Mouse (Mus musculus) G1E (cell line): ENCODE results near the gene Cdca7l.

Source experiments
- CTCF ChIP-seq: IDR thresholded peaks from 2 replicates; pipeline ENCODE4 v1.5.1; 2012; ENCODE audit warnings: low read depth, low read length, inconsistent platforms, mixed read lengths
- GATA2 ChIP-seq: IDR thresholded peaks from 2 replicates; pipeline ENCODE4 v1.6.1; 2012; ENCODE audit warnings: low read depth, low read length, inconsistent platforms, borderline replicate concordance

DNA sequence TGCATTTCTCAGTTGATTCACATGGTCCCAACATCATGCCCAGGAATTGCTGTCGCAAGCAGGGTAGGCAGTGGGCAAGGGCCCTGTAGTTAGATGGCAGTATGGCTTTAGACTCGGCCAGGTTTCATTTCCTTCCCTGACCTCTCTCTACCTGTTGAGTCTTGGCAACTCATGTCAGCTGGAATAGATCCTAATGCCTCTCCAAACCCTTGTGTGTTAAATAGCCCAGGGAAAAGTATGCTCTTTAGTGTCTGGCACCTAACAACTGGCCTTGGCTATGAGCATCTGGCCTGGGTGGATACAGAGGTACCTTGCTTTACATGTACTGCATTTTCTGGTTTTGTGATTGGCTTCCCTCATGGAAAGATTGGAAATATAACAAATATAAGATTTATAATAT, 80.5 kb downstream of the Cdca7l start:
- TF ChIP-seq GATA2, result no peak
- no peak for TF ChIP-seq CTCF
